Mouse (Mus musculus): ENCODE data around the gene Qrfp.
A peak's percentile ranks its signal among the peaks of the same experiment; 100 is the strongest.

Qrfp gene

GRCm38 (mm10) chr2:31813641-31814040, 3.3 kb upstream of the Qrfp start:
- no peak for DNase-seq

GRCm38 (mm10) chr2:31811086-31811958, 942 bp upstream of the Qrfp start:
- no peak for DNase-seq

- DNase-seq: no peak
Observed at GRCm38 (mm10) chr2:31809358-31809740, 1.0 kb downstream of the Qrfp start.

GRCm38 (mm10) chr2:31808410-31809357, 1.7 kb downstream of the Qrfp start:
- DNase-seq: peak; percentile 66

- peak; percentile 62 for DNase-seq
Observed at GRCm38 (mm10) chr2:31806639-31807382, 3.6 kb downstream of the Qrfp start.

GRCm38 (mm10) chr2:31803480-31803879, 6.9 kb downstream of the Qrfp start:
- DNase-seq: no peak

GRCm38 (mm10) chr2:31802811-31803210, 7.6 kb downstream of the Qrfp start:
- no peak for DNase-seq

GRCm38 (mm10) chr2:31801416-31801815, 9.0 kb downstream of the Qrfp start:
- DNase-seq: no peak

GRCm38 (mm10) chr2:31796943-31797342, 13.4 kb downstream of the Qrfp start:
- no peak for DNase-seq

GRCm38 (mm10) chr2:31792611-31793010, 17.8 kb downstream of the Qrfp start:
- no peak for DNase-seq

GRCm38 (mm10) chr2:31791260-31791659, 19.1 kb downstream of the Qrfp start:
- no peak for DNase-seq

GRCm38 (mm10) chr2:31790728-31791251, 19.6 kb downstream of the Qrfp start:
- DNase-seq: no peak

- DNase-seq: no peak
Observed at GRCm38 (mm10) chr2:31789215-31789614, 21.2 kb downstream of the Qrfp start.

GRCm38 (mm10) chr2:31788227-31788626, 22.2 kb downstream of the Qrfp start:
- DNase-seq: peak; percentile 57

- DNase-seq: peak; percentile 84
Observed at GRCm38 (mm10) chr2:31787029-31787428, 23.4 kb downstream of the Qrfp start.

- peak; percentile 87 for DNase-seq
Observed at GRCm38 (mm10) chr2:31785074-31785473, 25.3 kb downstream of the Qrfp start.

GRCm38 (mm10) chr2:31782958-31783602, 27.3 kb downstream of the Qrfp start:
- DNase-seq: no peak

GRCm38 (mm10) chr2:31779258-31779657, 31.1 kb downstream of the Qrfp start:
- DNase-seq: no peak

- DNase-seq: no peak
Observed at GRCm38 (mm10) chr2:31776479-31776878, 33.9 kb downstream of the Qrfp start.

- peak; percentile 29 for DNase-seq
Observed at GRCm38 (mm10) chr2:31770781-31771441, 39.5 kb downstream of the Qrfp start.

- no peak for DNase-seq
Observed at GRCm38 (mm10) chr2:31769631-31770111, 40.7 kb downstream of the Qrfp start.

Measured in retina, postnatal 1 day (tissue).